Mouse (Mus musculus) ovary, adult 10 weeks (tissue): ENCODE results near the gene Esp3. TPM values are rescaled to one million over a fixed set of nuclear protein-coding genes. Genes with fewer than 3 reads are reported as not detected.

ENCODE experiments used
- polyA plus RNA-seq: library from polyadenylated mRNA; stranded (reverse); fragments of 350-450 nt; fragmentation: Illumina TruSeq; extraction: RNeasy Lipid Tissue Mini Kit (QIAGEN cat#74804); gene quantifications from one replicate; pipeline ENCODE4 v1.2.3, GENCODE M21; 2014

Gene Esp3
- polyA plus RNA-seq: not detected

GRCm38 (mm10) chr17:40631775-40632174 lies at the start of gene Esp3:
Gene Esp3 (plus strand): TSS chr17:40632075.

DNA sequence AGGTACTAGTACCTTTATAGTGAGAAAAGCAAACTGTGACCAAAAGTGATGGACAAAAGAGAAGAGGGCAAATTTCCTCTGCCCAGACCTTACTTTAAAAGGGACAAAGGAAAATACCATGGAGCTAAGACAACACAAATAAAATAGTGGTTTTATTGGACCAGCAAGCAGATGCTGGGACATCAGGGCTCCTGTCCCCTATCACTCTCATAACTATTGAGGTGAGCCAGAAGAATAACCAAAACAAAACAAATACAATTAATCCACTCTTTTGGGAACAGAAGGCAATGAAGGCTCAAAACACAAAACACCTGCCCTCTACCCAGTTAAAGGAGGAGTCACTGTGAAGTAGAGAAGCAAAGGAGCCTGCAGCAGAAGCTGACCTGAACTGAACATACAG lies 33.6 kb upstream of the Esp3 start, which contains the start of gene Esp4:
Gene Esp4, plus strand, starts transcription at position 301 of the 400 bp plus-strand sequence.

Other genes starting within 250 kb of the Esp3 start
- gene Esp8, start 112.1 kb upstream of the Esp3 start, polyA plus RNA-seq: 3.1 TPM
- gene Esp6, start 70.6 kb upstream of the Esp3 start, polyA plus RNA-seq: not detected
- not detected for gene Esp4, start 33.5 kb upstream of the Esp3 start, polyA plus RNA-seq
- not detected for gene Esp1, start 95.0 kb downstream of the Esp3 start, polyA plus RNA-seq
- gene Crisp2, start 174.9 kb downstream of the Esp3 start, polyA plus RNA-seq: 0.80 TPM
- not detected for gene Rhag, start 179.1 kb downstream of the Esp3 start, polyA plus RNA-seq
- 2.6 TPM for gene 9130008F23Rik, start 248.5 kb downstream of the Esp3 start, polyA plus RNA-seq